Mouse (Mus musculus): Measurements from ENCODE around the gene Gm14226. TPM values are rescaled to one million over a fixed set of nuclear protein-coding genes. Genes with fewer than 3 reads are reported as not detected.
"Not testable (repeated sequence)": the region's sequence is repeated elsewhere in the genome, so short reads cannot be mapped to it uniquely, and the experiment has no call there.

The Gm14226 gene
- total RNA-seq (2021): under 1 TPM; 0.07 to 0.10 TPM

DNA sequence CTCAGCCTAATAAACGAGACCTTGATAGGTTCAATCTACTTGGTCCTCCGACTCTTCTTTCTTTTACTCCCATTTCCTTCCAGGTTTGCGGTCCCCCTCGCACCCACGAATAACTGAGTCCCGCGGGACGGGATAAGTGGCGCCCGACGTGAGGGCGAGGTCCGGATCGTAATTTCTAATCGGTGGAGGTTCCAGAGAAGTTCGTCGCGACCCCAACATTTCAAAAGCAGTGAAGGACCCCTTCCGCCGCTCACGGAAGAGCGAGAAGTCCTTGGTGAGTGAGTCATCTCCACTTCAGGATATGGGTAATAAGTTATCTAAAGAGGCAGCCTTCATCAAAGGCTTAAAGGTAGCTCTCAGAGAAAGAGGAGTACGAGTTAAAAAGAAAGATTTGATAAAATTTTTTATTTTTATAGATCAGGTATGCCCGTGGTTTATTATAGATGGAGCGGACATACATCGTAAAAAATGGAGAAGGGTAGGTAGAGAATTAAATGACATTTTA is at the start of gene Gm14226:
Gene Gm14226, plus strand, starts transcription at position 16 of the 505 bp plus-strand sequence.
- intact Hi-C loops (cut with DNase I); DNase-seq: not testable (repeated sequence)

DNA sequence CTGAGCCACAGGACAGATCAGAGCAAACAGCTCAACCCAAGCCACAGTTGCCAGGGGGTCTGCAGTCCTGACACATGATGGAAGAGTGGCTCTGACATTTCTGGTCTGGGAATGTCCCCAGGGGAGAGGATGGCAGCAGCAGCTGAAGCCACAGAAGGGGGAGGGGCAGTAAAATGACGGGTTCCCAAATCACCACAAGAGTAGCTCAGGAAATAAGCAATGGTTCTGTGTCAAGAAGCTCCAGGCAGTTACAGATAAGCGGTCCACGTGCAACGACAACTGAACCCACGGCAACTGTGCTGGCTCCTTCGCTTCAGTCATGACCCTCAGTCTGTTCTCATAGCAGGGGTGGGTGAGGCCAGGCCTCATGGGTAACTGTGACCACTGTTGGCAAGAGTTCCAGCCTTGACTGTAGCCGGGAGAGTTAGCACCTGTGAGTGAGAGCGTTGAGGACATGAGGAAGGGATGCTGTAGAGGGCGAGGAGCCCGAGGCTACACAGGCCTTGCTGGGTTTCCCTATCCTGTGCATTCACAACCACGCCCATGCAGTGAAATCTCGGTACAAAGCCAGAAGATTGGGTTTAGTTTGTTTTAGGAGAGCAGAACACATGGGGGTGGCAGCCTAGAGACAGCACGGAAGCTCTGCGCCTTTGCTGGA is 48.2 kb upstream of the Gm14226 start:
- DNase-seq; intact Hi-C loops (cut with DNase I): not testable (repeated sequence)

DNA sequence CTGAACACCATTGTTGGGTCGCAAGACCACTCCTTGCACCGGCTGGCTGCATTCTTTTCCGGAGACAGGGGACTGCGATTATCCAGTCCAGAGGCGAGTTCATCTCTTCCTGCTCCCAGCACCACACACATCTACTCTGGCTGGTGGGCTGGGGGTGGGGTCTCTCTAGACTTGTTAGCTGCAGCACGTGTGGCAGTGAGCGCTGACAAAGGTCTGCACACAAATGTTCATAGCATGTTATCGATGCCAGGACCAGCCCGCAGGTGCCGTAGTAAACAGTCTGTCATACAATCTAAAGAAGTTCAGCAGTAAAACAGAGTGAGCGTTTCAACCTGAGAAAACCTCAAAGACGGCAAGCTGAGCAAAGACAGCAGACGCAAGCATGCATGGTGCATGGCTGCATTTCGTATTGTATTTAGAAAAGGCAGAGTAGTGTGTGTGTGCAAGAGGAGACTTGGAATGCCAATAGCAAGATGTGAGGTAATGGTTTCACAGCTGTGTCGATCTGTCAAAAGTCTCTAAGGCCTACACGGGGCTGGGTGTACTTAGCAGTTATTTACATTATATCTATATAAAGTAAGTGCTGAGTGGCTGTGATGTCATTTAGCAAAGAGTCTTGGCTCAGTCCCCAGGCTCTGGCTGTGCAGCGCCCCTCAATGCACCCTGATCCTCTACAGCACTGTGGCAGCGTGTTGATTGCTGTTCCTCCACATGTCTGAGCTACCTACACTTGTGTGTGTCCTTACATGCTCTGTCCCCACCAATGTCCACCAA is 46.0 kb upstream of the Gm14226 start:
- DNase-seq: no peak
- intact Hi-C loops (cut with DNase I): loop anchor here (1.0 kb wide), 1 partner anchor 55 kb away; no protein-coding TSS in a partner anchor

DNA sequence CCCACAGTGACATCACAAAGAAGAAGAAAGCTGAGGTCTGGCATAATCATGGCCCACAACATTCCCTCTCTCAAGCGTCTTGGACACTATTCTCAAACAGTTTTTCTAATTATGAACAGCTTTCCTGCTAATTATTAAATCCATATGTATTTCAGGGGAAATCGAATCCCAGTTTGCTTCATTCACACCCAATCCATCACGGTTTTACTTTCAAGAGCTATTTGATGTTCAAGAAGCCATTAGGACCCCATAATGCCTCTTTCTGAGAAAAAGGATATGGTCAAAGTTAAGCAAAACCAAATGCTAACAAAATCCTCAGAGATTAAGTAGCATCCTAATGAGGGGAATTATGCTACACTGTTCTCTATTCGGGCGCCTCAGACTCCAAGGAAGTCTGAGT is 45.1 kb upstream of the Gm14226 start:
- intact Hi-C loops (cut with DNase I): no loop called here
- DNase-seq: no peak

DNA sequence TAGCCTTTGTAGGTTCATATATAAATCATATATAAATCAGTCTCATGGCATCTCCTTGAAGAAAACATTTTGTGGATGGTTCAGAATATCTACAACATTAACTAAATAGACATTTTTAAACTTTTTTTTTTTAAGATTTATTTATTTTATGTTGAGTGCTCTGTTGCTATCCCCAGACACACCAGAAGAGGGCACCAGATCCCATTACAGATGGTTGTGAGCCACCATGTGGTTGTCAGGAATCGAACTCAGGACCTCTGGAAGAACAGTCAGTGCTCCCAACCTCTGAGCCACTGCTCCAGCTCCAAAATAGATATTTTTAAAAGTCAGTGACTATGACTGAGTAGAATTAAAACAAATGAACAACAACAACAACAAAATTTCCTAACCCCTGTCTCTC is 31.5 kb upstream of the Gm14226 start:
- intact Hi-C loops (cut with DNase I): no loop called here
- DNase-seq: no peak

DNA sequence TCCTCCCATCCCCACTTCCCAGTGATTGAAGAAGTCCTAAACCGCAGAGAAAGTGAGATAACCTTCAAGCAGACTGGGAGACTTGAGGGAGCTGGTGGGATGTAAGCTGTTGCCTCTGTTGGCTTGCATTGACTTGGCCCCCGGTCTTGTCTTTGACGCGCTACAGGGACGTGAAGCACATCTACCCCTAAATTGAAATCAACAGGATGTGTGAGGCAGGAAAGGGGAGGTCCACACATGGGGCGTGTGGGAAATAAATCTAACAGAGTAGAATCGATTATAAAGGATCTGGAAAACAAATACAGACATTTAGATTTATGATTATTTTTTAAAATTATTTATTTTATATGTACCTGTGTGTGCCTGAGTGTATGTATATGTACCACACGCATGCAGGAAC is 26.7 kb upstream of the Gm14226 start:
- intact Hi-C loops (cut with DNase I): no loop called here
- DNase-seq: no peak

DNA sequence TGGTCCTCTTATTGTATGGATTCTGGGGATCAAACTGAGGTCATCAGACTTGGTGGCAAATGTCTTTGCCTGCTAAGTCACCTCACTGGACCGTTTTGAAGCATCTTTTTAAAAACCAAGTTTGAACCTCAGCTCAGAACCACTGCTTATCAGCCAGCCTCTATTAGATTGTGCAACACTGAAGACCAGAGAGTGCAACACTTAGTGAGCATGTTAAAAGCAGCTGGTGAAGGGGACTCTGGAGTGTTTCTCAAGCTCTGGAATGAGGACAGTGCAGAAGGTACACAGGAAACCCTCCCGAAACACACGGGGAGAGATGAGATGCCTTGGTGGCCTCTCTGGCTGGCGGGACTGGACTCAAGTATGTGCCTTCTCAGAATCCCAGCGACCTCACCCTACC is 26.0 kb upstream of the Gm14226 start:
- intact Hi-C loops (cut with DNase I): no loop called here
- no peak for DNase-seq

DNA sequence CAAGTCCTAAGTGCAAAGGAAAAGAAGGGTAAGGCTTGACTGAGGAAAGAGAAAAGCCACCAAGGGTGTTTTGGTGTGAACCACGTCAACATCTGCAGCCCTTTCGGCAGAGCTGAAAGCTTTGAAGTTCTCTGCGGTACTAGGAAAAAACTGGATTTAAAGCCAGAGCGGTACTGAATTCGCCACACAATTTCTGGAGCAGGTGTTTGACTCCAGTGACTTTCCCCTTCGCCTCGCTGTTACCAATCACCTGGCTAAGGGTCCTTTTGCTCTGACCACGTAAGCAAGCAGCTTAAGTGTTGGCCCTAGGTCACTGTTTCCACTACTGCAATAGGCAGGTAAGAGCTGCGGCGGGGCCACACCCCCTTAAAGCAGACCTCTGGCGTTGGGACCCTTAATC is 12.6 kb upstream of the Gm14226 start:
- no peak for DNase-seq
- intact Hi-C loops (cut with DNase I): no loop called here

DNA sequence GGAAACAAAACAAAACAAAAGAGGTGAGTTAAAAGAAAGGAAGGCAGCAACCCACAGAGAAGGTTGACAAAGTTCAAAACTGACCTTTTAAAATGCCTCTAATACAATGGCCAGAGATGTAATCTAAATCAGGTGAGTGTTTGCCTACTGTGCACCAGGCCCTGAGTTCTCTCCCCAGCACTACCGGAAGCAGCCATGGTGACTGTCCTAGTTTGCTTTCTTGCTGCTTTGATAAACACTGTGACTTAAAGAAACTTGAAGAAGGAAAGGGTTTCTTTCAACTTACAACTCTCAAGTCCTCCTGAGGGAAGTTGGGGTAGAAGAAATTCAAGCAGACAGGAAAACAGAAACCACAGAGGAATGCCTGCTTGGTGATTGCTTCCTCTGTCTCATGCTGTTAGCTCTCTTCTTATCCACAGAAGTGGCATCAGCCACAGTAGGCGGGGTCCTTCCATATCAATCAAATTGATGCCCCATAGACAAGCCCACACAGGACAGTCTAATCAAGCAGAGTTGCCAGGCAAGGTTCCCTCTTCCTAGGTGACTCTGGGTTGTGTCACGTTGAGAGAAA is 6.9 kb upstream of the Gm14226 start:
- intact Hi-C loops (cut with DNase I): no loop called here
- DNase-seq: no peak

DNA sequence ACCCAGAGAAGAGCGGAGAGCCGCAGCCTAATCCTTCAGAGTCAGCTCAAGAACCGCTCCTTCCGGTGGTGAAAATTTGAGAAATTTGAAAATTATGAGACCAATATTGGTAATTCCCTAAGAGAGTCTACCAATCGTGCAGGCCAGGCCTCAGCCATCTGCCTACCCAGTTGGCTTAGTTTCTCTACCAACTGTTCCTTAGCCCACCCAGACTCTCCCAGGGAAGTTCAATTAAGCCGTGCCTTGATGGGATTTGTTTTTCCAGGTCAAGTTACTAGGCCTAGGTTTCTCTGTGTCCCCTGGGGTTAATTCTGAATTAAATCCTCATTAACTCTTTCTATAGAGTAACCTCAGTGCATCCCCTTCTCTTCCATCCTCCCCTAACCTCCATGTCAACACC is 5.1 kb upstream of the Gm14226 start:
- intact Hi-C loops (cut with DNase I): no loop called here
- no peak for DNase-seq

DNA sequence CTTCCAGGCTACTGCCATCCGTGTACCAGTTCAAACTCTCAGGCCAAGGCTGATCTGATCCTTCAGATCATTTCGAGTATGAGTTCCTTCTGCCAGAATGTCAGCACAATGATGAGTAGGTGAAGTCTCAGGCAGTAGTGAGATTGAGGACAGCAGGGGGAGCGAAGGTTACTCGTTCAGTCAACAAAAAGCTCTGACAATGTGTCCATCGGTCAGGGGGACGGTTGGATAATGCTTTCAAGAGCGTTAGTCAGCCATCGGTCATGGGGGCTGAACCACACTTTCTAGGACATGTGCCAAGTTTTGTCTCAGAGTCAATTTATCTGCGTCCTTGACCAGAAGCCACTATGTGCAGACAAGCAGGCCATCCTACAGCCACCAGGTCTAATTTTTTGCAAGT is 1.3 kb upstream of the Gm14226 start:
- intact Hi-C loops (cut with DNase I); DNase-seq: not testable (repeated sequence)

DNA sequence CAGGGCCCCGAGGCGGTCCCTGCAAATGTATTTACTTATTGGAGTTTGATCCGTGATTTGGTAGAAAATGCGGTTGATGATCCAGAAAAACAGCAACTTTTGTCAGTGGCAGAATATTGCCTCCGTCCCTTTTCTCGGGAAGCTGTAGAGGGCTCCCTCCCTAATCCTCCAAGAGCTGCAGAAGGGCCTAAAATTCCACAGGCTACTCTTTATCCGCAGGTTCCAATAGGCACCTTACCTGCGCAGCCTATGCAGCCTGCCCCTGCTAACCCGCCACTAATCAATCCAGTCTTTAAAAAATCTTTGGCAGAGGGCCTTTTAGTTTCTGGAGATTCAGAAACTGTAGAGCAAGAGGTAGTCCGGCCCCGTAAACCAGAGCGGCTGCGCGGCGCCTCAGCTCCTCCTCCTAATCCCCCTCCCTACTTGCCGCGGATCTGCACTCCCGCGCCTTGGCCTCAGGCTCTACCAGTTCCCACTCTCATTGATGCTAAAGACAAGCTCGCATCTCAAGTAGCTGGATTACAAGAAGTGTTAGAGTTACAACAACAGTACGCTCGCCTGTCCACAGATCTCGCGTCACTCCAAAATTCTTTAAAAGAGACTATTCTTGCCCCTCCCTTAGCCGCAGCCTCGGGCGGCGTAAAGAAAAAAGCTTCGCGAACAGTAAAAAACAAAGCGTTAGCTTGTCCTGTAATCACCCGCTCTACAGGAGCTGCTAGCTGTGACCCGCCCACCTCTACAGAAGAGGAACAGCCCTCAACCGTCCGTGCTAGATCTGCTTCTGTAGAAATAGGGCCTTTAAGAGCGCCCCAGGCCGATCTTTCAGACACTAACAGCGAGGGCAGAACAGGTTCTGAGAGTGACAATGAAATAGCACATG is 936 bp downstream of the Gm14226 start:
- DNase-seq: peak; percentile 64 to 75
- intact Hi-C loops (cut with DNase I): no loop called here

DNA sequence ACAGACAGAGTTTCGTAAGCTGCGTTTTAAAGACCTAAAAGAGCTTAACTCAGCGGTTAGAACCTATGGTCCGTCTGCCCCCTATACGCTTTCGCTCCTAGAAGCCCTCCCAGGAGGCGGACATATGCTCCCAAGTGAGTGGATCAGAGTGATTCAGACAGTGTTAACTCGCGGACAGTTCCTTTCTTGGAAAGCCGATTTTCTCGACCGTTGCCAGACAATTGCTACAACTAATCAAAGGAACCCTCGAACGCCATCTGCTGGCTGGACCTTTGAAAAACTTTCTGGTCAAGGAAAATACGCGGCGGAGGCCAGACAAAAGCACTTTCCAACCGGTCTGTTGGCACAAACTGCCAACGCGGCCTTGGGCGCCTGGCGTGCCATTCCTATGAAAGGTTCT is 1.6 kb downstream of the Gm14226 start:
- DNase-seq: peak; percentile 93 to 95
- intact Hi-C loops (cut with DNase I): no loop called here

DNA sequence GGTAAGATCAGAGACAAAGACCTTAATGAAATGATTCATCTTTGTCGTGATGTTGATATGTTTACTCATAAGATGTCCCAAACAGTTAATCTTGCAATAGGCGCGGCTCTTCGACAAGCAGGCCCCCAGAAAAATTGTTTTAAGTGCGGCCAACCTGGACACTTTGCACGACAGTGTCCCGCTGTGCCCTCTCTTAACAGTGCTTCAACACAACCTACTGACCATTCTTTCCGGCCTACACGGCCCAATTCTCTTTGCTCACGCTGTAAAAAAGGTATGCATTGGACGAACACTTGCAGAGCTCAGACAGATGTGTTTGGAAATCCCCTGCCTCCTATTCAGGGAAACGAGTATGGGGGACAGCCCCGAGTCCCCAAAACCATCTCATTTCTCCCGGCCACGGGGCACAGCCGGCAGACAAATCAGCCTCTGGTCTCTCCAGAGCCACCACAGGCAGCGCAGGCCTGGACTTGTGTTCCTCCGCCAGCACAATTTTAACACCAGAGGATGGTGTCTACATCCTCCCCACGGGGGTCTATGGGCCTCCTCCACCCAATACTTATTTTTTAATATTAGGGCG is 2.3 kb downstream of the Gm14226 start:
- intact Hi-C loops (cut with DNase I); DNase-seq: not testable (repeated sequence)

DNA sequence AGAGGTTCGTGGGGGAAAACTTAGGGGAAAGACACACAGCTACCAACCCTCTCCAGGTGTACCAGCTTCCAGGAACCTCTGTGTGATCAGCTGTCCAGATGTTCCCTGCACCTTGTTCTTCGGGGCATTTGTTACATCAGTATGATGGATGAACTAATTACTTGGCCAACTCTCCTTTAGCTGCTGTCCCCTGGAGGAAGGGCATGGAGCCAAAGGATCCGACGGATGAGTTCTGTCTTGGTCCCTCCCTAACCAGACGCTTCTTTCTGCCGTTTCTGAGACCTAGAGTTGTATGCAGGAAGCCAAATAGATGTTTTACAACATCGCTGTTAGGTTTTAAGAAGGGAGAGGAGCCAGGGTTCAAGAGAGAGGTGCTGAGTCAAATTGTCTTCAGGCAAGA is 12.8 kb downstream of the Gm14226 start:
- intact Hi-C loops (cut with DNase I): loop anchor here (1.0 kb wide), 1 partner anchor 17 kb away; no protein-coding TSS in a partner anchor
- no peak for DNase-seq

DNA sequence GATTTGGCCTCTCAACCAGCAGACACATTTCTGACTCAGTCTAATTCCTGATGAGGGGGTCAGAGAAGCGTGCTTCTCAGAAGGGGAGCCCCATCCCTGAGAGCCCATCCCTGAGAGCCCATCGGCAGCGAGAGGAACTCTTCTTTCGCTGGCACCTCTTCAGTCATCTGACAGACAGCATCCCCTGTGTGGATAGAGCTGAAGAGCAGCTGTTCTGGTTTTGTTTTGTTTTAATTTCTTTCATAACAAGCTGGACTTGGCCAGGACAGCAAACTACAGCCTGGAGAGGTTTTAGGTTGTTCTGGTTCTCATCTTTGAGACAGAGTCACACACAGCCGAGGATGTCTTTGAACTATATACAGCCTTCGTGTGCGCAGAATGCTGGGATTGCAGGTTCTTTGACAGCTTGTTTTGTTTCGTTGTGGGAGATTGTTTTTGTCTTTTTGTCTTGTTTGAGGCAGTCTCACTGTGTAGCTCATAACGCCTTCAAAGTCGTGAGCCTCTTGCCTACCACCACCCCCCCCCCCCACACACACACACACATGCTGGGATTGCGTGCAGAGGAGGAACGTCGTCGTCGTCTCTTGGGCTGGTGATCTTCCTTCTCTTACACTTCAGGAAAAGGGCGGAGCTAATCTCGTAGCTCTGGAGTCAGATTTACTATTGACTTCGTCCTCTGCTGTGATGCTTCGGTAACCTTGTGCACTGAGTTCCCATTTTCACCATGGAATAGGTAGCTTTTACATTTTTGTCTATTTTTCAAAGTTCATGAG is 15.1 kb downstream of the Gm14226 start:
- intact Hi-C loops (cut with DNase I): no loop called here
- DNase-seq: no peak

DNA sequence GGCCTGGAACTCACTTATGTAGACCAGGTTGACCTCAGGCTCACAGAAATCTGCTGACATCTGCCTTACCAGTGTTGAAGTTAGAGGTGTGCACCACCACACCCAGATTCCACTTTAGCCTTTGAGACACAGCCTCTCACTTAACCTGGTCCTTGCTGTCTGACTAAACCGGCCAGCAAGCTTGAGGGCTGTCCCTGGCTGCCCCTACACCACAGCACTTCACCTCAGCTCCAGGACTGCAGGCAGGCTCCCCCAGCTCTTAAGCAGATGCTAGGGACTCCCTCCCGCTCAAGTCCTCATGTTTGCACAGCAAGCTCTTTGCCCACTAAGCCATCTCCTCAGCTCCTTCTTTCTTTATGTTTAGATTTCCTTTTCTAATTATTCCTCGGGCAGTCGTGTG is 21.9 kb downstream of the Gm14226 start:
- intact Hi-C loops (cut with DNase I): no loop called here
- DNase-seq: no peak

DNA sequence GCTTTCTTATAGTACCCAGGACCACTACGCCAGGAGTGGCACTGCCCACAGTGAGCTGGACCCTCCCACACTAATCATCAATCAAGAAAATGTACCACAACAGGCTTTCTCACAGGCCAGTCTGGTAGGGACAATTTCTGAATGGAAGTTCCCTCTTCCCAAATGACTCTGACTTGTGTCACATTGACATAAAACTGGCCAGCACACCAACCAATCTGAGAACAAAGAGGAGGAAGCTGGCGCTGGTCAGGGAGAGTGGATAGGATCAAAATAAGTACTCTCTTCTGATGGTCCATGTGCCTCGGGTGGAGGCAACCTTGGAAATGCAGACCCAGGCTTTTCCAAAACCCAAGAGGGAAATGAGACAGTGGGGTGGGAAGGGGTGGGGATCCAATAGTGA is 26.5 kb downstream of the Gm14226 start:
- peak; percentile 10 to 24 for DNase-seq
- intact Hi-C loops (cut with DNase I): no loop called here

DNA sequence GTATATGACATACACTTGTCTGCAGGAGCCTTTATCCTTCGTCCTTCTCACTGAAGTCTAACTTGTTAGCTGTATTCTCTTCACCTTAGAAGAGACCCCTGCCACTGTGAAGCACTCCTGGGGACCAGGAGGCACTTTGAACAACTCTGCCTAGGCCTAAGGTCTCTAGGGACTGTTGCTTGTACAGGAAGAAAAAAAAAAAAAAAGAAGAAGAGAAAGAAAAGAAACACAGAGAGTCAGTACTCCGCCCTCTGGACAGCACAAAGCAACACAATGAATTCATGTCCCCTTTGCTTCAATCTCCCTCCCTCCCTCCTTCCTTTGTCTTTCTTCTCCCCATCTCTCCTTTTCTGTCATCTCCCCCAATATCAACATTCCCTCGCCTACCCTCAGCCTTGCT is 27.0 kb downstream of the Gm14226 start:
- intact Hi-C loops (cut with DNase I): no loop called here
- no peak for DNase-seq

DNA sequence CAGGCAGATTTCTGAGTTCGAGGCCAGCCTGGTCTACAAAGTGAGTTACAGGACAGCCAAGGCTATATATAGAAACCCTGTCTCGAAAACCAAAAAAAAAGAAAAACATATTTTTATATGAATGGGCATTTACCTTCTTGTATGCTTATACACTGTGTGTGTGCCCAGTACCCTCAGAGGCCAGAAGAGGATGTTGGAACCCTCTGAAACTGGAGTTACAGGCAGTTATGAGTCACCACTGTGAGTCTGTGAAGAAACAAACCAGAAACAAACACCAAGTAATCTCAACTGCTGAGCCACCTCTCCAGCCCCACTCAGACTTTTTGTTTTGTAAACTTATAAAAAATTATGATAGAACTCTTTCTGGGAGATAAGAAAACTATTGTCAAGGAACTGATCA is 28.7 kb downstream of the Gm14226 start:
- intact Hi-C loops (cut with DNase I): no loop called here
- no peak for DNase-seq
